8 mouse cellular contexts compared by ENCODE assay signal in genomic region chr4:62262276-62262675, GRCm38 (mm10). TPM values are rescaled to one million over a fixed set of nuclear protein-coding genes. Genes with fewer than 3 reads are reported as not detected.
DNase-seq lines count a peak whose midpoint lies in the region; ATAC-seq and TF ChIP-seq lines count a peak whose summit lies in the region.

Gene Slc31a2 (plus strand): TSS chr4:62262562.

- no peak for TF ChIP-seq CTCF in lung, embryonic 14.5 days (IDR thresholded peaks at IDR 0.05; ENCODE audit: low read depth)
- TF ChIP-seq CTCF in brain, embryonic 14.5 days (IDR thresholded peaks at IDR 0.05; ENCODE audit: borderline replicate concordance, extremely low read depth, insufficient read depth, insufficient read length): no peak

- ATAC-seq in lung, embryonic 14.5 days (ENCODE audit: insufficient read depth): no peak
- no peak for ATAC-seq in midbrain, embryonic 16.5 days

- no peak within 1 kb of the TSS for H3K9ac ChIP-seq in lung, embryonic 14.5 days
- H3K9ac ChIP-seq in midbrain, embryonic 16.5 days (ENCODE audit: low read depth, low read length): no peak within 1 kb of the TSS

- H3K4me2 ChIP-seq in lung, embryonic 14.5 days: no peak within 1 kb of the TSS
- H3K4me2 ChIP-seq in midbrain, embryonic 16.5 days (ENCODE audit: low read length): no peak within 1 kb of the TSS

- no peak within 1 kb of the TSS for H3K4me3 ChIP-seq in lung, embryonic 14.5 days (ENCODE audit: low read depth, low read length)
- H3K4me3 ChIP-seq in midbrain, embryonic 16.5 days (ENCODE audit: low read depth, low read length): no peak within 1 kb of the TSS

- intact Hi-C loops in heart, postnatal 25 days (cut with DNase I): no loop called here
- intact Hi-C loops in gastrocnemius, postnatal 14 days (cut with DNase I; ENCODE audit: low total_unique reads): no loop called here

- H3K9me3 ChIP-seq in lung, embryonic 14.5 days (ENCODE audit: low read depth, low read length): no peaks in the 10 kb centered on the region
- no peaks in the 10 kb centered on the region for H3K9me3 ChIP-seq in midbrain, embryonic 16.5 days (replicated peaks; ENCODE audit: control insufficient read depth, low read length, poor library complexity, severe bottlenecking)

- H3K36me3 ChIP-seq in lung, embryonic 14.5 days (ENCODE audit: insufficient read depth): no peaks in the 10 kb centered on the region
- no peaks in the 10 kb centered on the region for H3K36me3 ChIP-seq in midbrain, embryonic 16.5 days (ENCODE audit: control insufficient read depth, insufficient read depth, low read length)

- no peak for TF ChIP-seq POLR2A in brain, embryonic 14.5 days (IDR thresholded peaks at IDR 0.05; ENCODE audit: borderline replicate concordance, extremely low read depth, insufficient read depth, insufficient read length, poor library complexity, severe bottlenecking)

- H3K27me3 ChIP-seq in lung, embryonic 14.5 days (ENCODE audit: insufficient read depth, low read length): no peaks in the 10 kb centered on the region
- no peaks in the 10 kb centered on the region for H3K27me3 ChIP-seq in midbrain, embryonic 16.5 days (ENCODE audit: control insufficient read depth, insufficient read depth, low read depth, low read length)

- WGBS in lung, embryonic 14.5 days: 31% methylated on average over 2 of the region's 2 CpGs
- WGBS in midbrain, embryonic 16.5 days: 65% methylated on average over 2 of the region's 2 CpGs

- H3K27ac ChIP-seq in lung, embryonic 14.5 days (ENCODE audit: low read depth): no peak within 1 kb of the TSS
- H3K27ac ChIP-seq in midbrain, embryonic 16.5 days (ENCODE audit: low read length): no peak within 1 kb of the TSS

- DNase-seq in lung, embryonic 14.5 days: no peak
- no peak for DNase-seq in lung, postnatal 25 days (ENCODE audit: low spot score)
- DNase-seq in brain, embryonic 14.5 days (ENCODE audit: low read depth): no peak
- no peak for DNase-seq in heart, postnatal 25 days (ENCODE audit: low spot score)
- no peak for DNase-seq in gastrocnemius, postnatal 14 days
- no peak for DNase-seq in ovary, adult 18-20 months (ENCODE audit: low spot score)
- no peak for DNase-seq in urinary bladder, postnatal 25 days (ENCODE audit: low spot score)

- no peaks in the 10 kb centered on the region for H3K4me1 ChIP-seq in lung, embryonic 14.5 days (ENCODE audit: insufficient read depth)
- no peaks in the 10 kb centered on the region for H3K4me1 ChIP-seq in midbrain, embryonic 16.5 days (ENCODE audit: control insufficient read depth, insufficient read depth, low read length)

RNA-seq across cellular contexts. Expression of gene Slc31a2, which starts in this region (rescaled TPM):
- polyA plus RNA-seq in lung, embryonic 14.5 days (2014; fragmentation: Nextera tagmentation; extraction: Ambion mirVana): 13.6 and 14.7 TPM in 2 replicates
- polyA plus RNA-seq in brain, embryonic 14.5 days (2012; rRNA removed): 12.0 and 12.4 TPM in 2 replicates
- total RNA-seq in heart, postnatal 25 days (2021): 10 to 100 TPM; 19.9 to 22.6 TPM
- 17.3 and 18.7 TPM in 2 replicates for polyA plus RNA-seq in midbrain, embryonic 16.5 days (2015; fragmentation: Nextera tagmentation; extraction: Ambion mirVana)
- 1 to 10 TPM; 4.8 to 6.0 TPM for total RNA-seq in gastrocnemius, postnatal 14 days (2021)
